Mouse (Mus musculus) forebrain, embryonic 10.5 days (tissue): ENCODE data around the gene Pth2. TPM values are rescaled to one million over a fixed set of nuclear protein-coding genes. Genes with fewer than 3 reads are reported as not detected.

Experiments used
- DNase-seq: peaks from one replicate; pipeline ENCODE4 v3.0.0-alpha.2; 2017; ENCODE audit warnings: low spot score; ENCODE audit errors: extremely low spot score
- H3K27ac ChIP-seq: fragments of 300-500 bp; sonication (generic); 2 replicates; pipeline ENCODE4 v1.5.1; 2016; ENCODE audit warnings: mild to moderate bottlenecking
- H3K27me3 ChIP-seq: fragments of 300-500 bp; sonication (generic); 2 replicates; pipeline ENCODE4 v1.6.1; 2016; ENCODE audit warnings: mild to moderate bottlenecking; ENCODE audit not compliant: poor library complexity, severe bottlenecking
- H3K36me3 ChIP-seq: fragments of 300-500 bp; sonication (generic); replicated peaks from 2 replicates; pipeline ENCODE4 v1.6.1; 2016; ENCODE audit warnings: mild to moderate bottlenecking, moderate library complexity
- H3K4me1 ChIP-seq: fragments of 300-500 bp; sonication (generic); 2 replicates; pipeline ENCODE4 v1.6.1; 2016
- H3K4me3 ChIP-seq: fragments of 300-500 bp; sonication (generic); 2 replicates; pipeline ENCODE4 v1.5.1; 2016; ENCODE audit warnings: mild to moderate bottlenecking, moderate library complexity
- H3K9me3 ChIP-seq: fragments of 300-500 bp; sonication (generic); 2 replicates; pipeline ENCODE4 v1.6.1; 2016; ENCODE audit warnings: mild to moderate bottlenecking, moderate library complexity
- WGBS: fragments of 180-500 bp; shearing (Covaris S2); methylation state at CpG from one replicate; pipeline ENCODE4 v1.1.7; 2016; 5-methylcytosine and 5-hydroxymethylcytosine counted together
- polyA plus RNA-seq: library from polyadenylated mRNA; unstranded; fragments of >200 nt; fragmentation: Nextera tagmentation; extraction: Ambion mirVana; gene quantifications from 2 replicates; pipeline ENCODE4 v1.2.1, GENCODE M21; 2016

Gene Pth2
- polyA plus RNA-seq, 1 experiment from 2014 or later, result 0.33 TPM

GRCm38 (mm10) chr7:45195341-45196175, 14.8 kb downstream of the Pth2 start:
- no peak for DNase-seq
- peak overlapping the region; percentile 35; the same call in 1 of the 2 replicates for H3K27ac ChIP-seq
- no peaks in the 10 kb centered on the region for H3K9me3 ChIP-seq
- 55% methylated on average over 13 of the region's 13 CpGs for WGBS
- H3K4me1 ChIP-seq, result peaks cover 45% of the 10 kb centered on the region
- peaks cover 62% of the 10 kb centered on the region for H3K27me3 ChIP-seq
- H3K36me3 ChIP-seq, result no peaks in the 10 kb centered on the region
- H3K4me3 ChIP-seq, result no peak overlapping the region

GRCm38 (mm10) chr7:45196176-45196535, 15.4 kb downstream of the Pth2 start:
- 84% methylated on average over 4 of the region's 4 CpGs for WGBS
- Histone ChIP-seq H3K36me3 (no peaks in the 10 kb centered on the region), H3K4me3 (no peak overlapping the region), H3K4me1 (peaks cover 42% of the 10 kb centered on the region), H3K27me3 (peaks cover 58% of the 10 kb centered on the region), H3K27ac (no peak overlapping the region; the same call in 1 of the 2 replicates), H3K9me3 (no peaks in the 10 kb centered on the region)
- DNase-seq, result no peak

GRCm38 (mm10) chr7:45196994-45197393, 16.2 kb downstream of the Pth2 start:
- Histone ChIP-seq H3K27ac (no peak overlapping the region), H3K4me1 (peaks cover 33% of the 10 kb centered on the region), H3K4me3 (no peak overlapping the region), H3K36me3 (no peaks in the 10 kb centered on the region), H3K27me3 (peaks cover 51% of the 10 kb centered on the region), H3K9me3 (no peaks in the 10 kb centered on the region)
- no peak for DNase-seq
- WGBS, result 69% methylated on average over 5 of the region's 5 CpGs

- WGBS, result 12% methylated on average over 5 of the region's 5 CpGs
- no peak overlapping the region for H3K4me3 ChIP-seq
- H3K36me3 ChIP-seq, result no peaks in the 10 kb centered on the region
- H3K27ac ChIP-seq, result no peak overlapping the region
- peaks cover 57% of the 10 kb centered on the region for H3K27me3 ChIP-seq
- DNase-seq, result peak; percentile 66
- no peaks in the 10 kb centered on the region for H3K9me3 ChIP-seq
- H3K4me1 ChIP-seq, result peaks cover 24% of the 10 kb centered on the region
Measured at GRCm38 (mm10) chr7:45198435-45198834, 17.6 kb downstream of the Pth2 start.

GRCm38 (mm10) chr7:45198961-45199360, 18.2 kb downstream of the Pth2 start:
- peaks cover 57% of the 10 kb centered on the region for H3K27me3 ChIP-seq
- no peak overlapping the region for H3K4me3 ChIP-seq
- H3K36me3 ChIP-seq, result no peaks in the 10 kb centered on the region
- DNase-seq, result no peak
- 87% methylated on average over 11 of the region's 11 CpGs for WGBS
- H3K27ac ChIP-seq, result no peak overlapping the region
- H3K4me1 ChIP-seq, result peaks cover 23% of the 10 kb centered on the region
- H3K9me3 ChIP-seq, result no peaks in the 10 kb centered on the region

- Histone ChIP-seq H3K4me3 (no peak overlapping the region), H3K9me3 (no peaks in the 10 kb centered on the region), H3K27ac (no peak overlapping the region), H3K36me3 (no peaks in the 10 kb centered on the region), H3K27me3 (peaks cover 43% of the 10 kb centered on the region), H3K4me1 (peaks cover 12% of the 10 kb centered on the region)
- 64% methylated on average over 10 of the region's 10 CpGs for WGBS
- DNase-seq, result no peak
Measured at GRCm38 (mm10) chr7:45202654-45203053, 21.9 kb downstream of the Pth2 start.

GRCm38 (mm10) chr7:45204380-45205143, 23.8 kb downstream of the Pth2 start, which contains the start of gene Ccdc155:
Gene Ccdc155, minus strand, starts transcription at chr7:45204892.
- peak; percentile 99 for DNase-seq
- H3K4me1 ChIP-seq, result peaks cover 5% of the 10 kb centered on the region
- peak within 1 kb of the TSS; percentile 88 for H3K27ac ChIP-seq
- 9% methylated on average over 44 of the region's 44 CpGs for WGBS
- H3K36me3 ChIP-seq, result no peaks in the 10 kb centered on the region
- H3K9me3 ChIP-seq, result no peaks in the 10 kb centered on the region
- H3K27me3 ChIP-seq, result peaks cover 47% of the 10 kb centered on the region
- peak within 1 kb of the TSS; percentile 57 for H3K4me3 ChIP-seq

GRCm38 (mm10) chr7:45208260-45208659, 27.5 kb downstream of the Pth2 start:
- peaks cover 13% of the 10 kb centered on the region for H3K4me1 ChIP-seq
- 81% methylated on average over 6 of the region's 6 CpGs for WGBS
- no peaks in the 10 kb centered on the region for H3K36me3 ChIP-seq
- H3K27ac ChIP-seq, result no peak overlapping the region
- no peak overlapping the region for H3K4me3 ChIP-seq
- no peaks in the 10 kb centered on the region for H3K9me3 ChIP-seq
- peaks cover 62% of the 10 kb centered on the region for H3K27me3 ChIP-seq
- DNase-seq, result no peak

- Histone ChIP-seq H3K27me3 (peaks cover 57% of the 10 kb centered on the region), H3K9me3 (no peaks in the 10 kb centered on the region), H3K4me3 (no peak overlapping the region), H3K4me1 (peaks cover 26% of the 10 kb centered on the region), H3K27ac (no peak overlapping the region), H3K36me3 (no peaks in the 10 kb centered on the region)
- DNase-seq, result no peak
- 80% methylated on average over 10 of the region's 10 CpGs for WGBS
Measured at GRCm38 (mm10) chr7:45211070-45211469, 30.3 kb downstream of the Pth2 start.

GRCm38 (mm10) chr7:45211851-45212251, 31.1 kb downstream of the Pth2 start, which contains the start of gene Dkkl1:
Gene Dkkl1, minus strand, starts transcription at chr7:45212147.
- no peak for DNase-seq
- peaks cover under 1% of the 10 kb centered on the region for H3K36me3 ChIP-seq
- H3K27ac ChIP-seq, result no peak within 1 kb of the TSS
- peaks cover 55% of the 10 kb centered on the region for H3K27me3 ChIP-seq
- H3K4me1 ChIP-seq, result peaks cover 31% of the 10 kb centered on the region
- H3K9me3 ChIP-seq, result no peaks in the 10 kb centered on the region
- 7% methylated on average over 17 of the region's 17 CpGs for WGBS
- H3K4me3 ChIP-seq, result peak within 1 kb of the TSS; percentile 21

GRCm38 (mm10) chr7:45212356-45212755, 31.6 kb downstream of the Pth2 start:
- H3K4me3 ChIP-seq, result no peak overlapping the region
- peaks cover 36% of the 10 kb centered on the region for H3K4me1 ChIP-seq
- DNase-seq, result no peak
- H3K9me3 ChIP-seq, result no peaks in the 10 kb centered on the region
- H3K27ac ChIP-seq, result no peak overlapping the region
- H3K36me3 ChIP-seq, result peaks cover 6% of the 10 kb centered on the region
- peaks cover 55% of the 10 kb centered on the region for H3K27me3 ChIP-seq
- WGBS, result 79% methylated on average over 7 of the region's 7 CpGs

GRCm38 (mm10) chr7:45213708-45214107, 32.9 kb downstream of the Pth2 start:
- 60% methylated on average over 5 of the region's 5 CpGs for WGBS
- Histone ChIP-seq H3K36me3 (peaks cover 19% of the 10 kb centered on the region), H3K27me3 (peaks cover 51% of the 10 kb centered on the region), H3K4me3 (no peak overlapping the region), H3K9me3 (no peaks in the 10 kb centered on the region), H3K27ac (no peak overlapping the region), H3K4me1 (peaks cover 50% of the 10 kb centered on the region)
- DNase-seq, result no peak
